Mouse (Mus musculus): ENCODE measurements around the gene Prrt4.
"Not testable (repeated sequence)": the region's sequence is repeated elsewhere in the genome, so short reads cannot be mapped to it uniquely, and the experiment has no call there.

Gene Prrt4

GRCm38 (mm10) chr6:29198309-29199222 is 19.2 kb upstream of the Prrt4 start:
- peak; percentile 86 to 92 for DNase-seq (ENCODE audit: low spot score in 2 of 2)

- DNase-seq (ENCODE audit: low spot score in 2 of 2): no peak
Measured at GRCm38 (mm10) chr6:29195846-29196698, 16.7 kb upstream of the Prrt4 start.

- no peak for DNase-seq (ENCODE audit: low spot score in 2 of 2)
Measured at GRCm38 (mm10) chr6:29195146-29195545, 15.8 kb upstream of the Prrt4 start.

DNA sequence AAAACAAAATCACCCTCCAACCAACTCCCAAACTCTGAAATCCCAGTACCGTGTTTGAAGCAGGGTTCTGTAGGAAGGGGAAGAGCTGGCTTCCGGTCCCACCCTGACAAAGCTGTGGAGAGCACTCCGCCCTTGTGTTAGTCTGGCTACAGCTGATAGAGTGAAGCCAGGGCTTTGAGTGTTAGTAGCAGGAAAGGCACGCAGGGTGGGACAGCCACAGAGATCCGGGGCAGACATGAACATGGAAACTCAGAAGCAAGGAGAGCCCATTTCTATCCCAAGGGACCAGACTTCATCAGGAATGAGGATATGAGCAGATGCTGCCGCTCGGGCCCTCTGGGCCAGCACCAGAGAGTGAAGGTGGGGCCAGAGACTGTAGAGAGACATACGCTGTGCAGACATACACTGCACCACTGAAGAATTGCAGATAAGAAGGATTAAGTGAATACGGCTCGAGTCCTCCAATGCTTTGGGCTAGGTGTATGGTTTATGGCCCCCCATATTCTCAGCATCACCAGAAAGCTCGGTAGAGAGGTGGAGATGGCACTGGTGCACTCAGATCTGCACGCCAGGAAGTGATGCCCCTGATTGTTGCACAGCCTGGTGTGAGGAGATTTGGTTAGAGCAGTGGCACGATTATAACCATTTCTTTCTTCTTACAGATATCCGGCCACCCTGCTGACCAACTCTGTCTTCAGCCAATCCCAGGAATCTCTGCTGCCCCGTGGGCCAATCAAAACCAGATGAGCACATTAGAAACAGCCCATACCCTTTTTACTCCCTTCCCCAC is 14.8 kb upstream of the Prrt4 start:
- DNase-seq (ENCODE audit: low spot score in 2 of 2): peak in 1 of 2 experiments; percentile 0

DNA sequence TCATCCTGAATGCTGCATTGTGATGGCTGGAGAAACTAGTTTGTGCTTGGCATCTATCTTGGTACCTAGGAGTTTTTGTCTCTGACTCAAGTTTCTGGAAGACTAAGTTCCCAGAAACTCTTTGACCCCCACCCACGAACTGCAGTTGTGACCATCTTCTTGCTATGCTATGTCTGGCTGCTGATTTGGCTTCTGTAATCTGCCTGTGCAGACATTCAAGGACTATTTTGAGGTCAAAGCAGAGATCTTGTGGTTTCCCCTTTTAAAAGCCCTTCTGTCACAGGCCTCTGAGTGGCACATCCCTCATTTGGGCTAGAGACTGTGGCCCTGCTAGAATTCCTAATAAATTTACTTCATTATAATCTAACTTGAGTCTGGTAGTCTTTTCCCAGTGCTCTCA is 8.6 kb upstream of the Prrt4 start:
- DNase-seq (ENCODE audit: low spot score in 2 of 2): no peak

GRCm38 (mm10) chr6:29179843-29180242 is 459 bp upstream of the Prrt4 start:
- no peak for DNase-seq (ENCODE audit: low spot score in 2 of 2)

DNA sequence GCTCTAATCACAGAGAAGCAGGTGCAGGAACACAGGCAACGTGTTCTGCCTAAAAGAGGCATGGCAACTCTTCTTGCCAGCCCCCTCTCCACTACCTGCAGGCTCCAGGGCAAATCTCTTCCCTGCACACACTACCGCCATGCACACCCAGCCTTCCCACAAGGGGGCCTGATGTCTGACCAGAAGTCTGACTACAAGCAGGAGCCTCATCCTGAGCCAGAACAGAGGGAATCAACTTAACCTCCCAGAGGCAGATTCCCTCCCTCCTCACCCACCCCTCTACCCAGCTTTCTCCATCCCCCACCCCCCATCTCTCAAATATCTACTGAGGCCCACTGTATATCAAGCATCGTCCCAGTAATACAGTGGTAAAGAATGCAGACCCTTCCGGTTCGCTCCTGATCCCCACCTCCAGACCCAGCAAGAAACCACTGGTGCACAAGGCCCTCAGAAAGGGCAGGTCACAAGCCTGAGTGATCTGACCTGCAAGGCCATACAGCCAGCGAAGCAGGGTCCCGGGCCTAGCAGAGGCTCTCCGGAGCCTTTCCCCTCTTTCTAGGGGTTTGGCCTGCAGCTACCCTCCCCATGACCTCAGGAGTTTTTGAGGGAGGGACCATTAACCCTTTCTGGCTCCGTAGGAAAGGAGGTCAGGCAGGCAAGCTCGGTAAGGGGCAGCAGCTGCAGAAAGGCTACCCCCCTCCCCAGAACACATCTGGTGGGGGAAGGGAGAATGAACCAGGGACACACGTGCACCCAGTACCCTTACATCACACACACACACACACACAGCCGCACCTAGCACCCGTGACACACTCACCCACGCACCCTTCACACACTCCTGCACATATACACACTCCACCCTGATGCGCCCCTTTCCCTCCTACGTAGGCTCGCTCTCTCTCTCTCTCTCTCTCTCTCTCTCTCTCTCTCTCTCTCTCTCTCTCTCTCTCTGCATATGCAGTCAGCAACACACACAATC is 1.2 kb downstream of the Prrt4 start:
- DNase-seq (ENCODE audit: low spot score in 2 of 2): no peak

GRCm38 (mm10) chr6:29175113-29175512 is 4.3 kb downstream of the Prrt4 start:
- DNase-seq (ENCODE audit: low spot score in 2 of 2): no peak

- DNase-seq (ENCODE audit: low spot score in 2 of 2): no peak
Measured at GRCm38 (mm10) chr6:29174368-29174767, 5.0 kb downstream of the Prrt4 start.

DNA sequence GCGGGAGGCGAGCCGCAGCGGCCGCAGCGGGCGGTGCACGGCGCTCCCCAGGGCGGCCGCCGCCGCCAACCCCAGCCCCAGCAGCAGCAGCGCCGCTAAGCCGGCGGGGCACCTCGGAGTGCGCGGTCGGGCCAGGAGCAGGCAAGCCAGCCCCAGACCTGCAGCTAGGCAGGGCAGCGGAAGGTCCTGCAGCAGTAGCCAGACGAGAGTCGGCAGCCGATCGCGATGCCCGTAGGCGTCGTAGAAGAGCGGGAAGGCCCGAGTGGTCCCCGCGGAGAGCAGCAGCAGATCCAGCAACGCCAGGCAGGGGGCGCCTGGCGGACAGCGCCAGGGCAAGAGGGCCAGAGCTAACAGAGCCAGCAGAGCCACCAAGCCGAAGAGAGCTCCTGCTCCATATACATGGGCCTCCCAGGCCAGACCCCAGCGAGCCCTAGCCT is 8.4 kb downstream of the Prrt4 start:
- DNase-seq (ENCODE audit: low spot score in 2 of 2): peak; percentile 52 to 68

DNA sequence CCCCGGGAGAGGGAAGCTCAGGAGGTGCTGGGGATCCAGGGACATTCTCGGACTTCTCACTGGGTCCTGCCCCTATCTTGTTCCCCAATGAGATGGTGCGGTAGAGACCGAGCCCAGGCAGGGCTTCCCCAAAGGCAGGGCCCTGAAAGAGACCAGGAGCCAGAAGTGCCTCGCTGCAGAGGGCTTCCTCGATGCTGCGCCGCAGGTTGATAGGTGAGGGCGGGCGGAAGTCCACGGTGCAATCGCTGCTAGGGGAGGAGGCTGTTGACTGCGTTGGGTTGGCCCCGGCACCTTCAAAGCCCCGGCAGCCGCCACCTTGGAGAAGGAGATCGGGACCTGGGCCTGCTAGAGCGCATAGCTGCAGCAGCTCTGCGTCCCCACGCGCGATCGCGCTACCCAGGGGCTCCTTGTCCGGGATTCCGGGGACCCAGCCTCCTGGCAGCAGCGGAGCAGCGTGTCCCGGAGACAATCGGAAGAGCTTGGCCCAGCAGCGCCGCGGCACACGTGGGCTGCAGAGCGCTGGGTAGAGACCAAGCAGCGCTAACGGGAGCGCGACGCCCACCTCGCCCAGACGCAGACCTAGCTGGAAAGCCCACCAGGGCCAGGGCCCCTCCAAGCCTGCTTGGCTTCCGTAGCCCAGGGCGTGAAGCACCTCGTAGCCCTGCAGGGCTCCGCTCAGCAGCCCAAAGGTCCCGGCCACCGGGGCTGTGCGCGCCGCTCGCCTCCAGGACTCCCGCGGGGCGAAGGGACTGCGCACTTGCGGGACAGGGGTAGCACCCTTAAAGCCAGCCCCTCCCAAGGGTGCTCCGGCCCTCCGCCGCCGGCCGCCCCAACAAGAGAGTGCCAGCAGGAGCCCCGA is 9.1 kb downstream of the Prrt4 start:
- no peak for DNase-seq (ENCODE audit: low spot score in 2 of 2)

DNA sequence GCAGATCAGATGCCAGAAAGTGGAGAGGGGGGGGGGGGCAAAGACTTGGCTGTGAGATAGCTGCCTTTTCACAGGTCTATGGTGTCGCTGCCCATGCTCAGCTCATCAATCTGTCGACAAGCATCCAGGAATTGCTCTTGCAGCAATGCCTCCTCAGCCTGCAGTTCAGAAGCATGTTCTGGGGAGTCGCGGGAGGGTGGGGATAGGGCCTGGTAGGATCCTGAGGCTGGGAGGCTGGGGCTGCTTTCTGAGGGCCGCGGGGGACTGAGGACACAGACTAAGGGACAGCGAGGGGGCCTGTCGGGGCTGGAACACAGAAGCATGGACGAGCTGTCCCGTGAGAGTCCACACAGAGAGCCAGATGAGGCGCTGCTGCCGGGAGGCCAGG is 9.7 kb downstream of the Prrt4 start:
- DNase-seq (ENCODE audit: low spot score in 2 of 2): no peak

DNA sequence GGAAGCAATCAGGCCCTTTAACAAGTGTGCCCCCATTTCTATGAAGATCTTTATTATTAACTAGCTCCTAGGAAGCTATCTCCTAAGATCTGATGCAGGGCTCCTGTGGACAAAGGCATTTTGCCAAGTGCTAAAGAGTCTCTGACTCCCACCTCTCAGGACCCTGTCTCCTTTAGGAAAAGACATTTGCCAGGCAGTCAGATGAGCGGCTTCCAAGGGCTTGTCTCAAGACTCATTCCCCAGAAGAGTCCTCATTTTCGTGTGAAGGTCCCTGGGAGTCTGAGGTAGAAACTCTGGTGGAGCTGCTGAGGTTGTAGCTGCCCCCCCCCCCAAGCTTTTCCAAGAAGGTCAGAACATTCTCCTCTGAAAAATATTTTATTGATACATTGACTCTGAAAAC is 10.5 kb downstream of the Prrt4 start:
- DNase-seq (ENCODE audit: low spot score in 2 of 2): no peak

GRCm38 (mm10) chr6:29166196-29166595 is 13.2 kb downstream of the Prrt4 start:
- no peak for DNase-seq (ENCODE audit: low spot score in 2 of 2)

DNA sequence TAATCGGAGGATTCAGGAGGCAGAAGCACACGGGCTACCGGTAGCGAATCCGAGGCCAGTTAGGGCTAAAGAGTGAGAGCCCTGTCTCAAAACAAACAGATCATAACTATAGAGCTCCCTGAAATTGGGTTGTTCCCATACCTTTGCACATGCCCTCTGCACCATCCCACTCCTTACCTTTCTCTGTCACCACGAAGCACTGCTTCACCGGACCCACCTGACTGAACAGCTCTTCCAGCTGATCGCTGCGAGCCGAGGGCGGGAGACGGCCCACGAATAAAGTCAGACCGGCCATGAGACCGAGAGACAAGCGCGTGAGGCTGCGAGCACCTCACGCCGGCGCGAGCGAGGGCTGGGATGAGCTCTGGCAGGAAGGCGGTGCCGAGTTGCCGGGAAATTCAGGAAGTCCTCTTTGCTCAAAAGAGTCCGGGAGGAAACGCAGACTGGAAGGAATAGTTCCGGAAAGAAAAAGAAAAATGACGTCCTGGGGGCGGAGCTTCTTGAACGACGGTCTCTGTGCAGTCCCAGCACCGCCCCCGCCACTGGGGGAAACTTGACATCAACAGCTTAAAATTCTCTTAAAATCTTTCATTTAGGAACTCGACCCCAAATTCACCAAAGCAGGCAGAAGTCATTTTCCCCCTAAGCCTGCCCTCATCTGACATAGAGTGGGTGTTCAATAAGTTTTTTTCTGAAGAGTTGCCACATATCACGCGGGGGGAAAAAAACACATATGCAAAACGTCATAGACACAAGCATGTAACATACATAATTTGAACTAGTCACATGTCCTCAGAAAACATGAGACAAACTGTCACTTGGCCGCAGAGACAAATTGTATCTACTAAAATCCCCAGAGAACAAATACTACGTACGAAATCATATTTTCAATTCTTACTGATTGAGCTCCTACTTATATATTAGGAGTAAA is 14.8 kb downstream of the Prrt4 start, which contains the start of gene Rbm28:
Gene Rbm28 (minus strand): TSS at position 693 of the 931 bp plus-strand sequence.
- peak; percentile 80 to 84 for DNase-seq (ENCODE audit: low spot score in 2 of 2)

GRCm38 (mm10) chr6:29161291-29161690 is 18.1 kb downstream of the Prrt4 start:
- not testable (repeated sequence) for DNase-seq (ENCODE audit: low spot score in 2 of 2)

DNA sequence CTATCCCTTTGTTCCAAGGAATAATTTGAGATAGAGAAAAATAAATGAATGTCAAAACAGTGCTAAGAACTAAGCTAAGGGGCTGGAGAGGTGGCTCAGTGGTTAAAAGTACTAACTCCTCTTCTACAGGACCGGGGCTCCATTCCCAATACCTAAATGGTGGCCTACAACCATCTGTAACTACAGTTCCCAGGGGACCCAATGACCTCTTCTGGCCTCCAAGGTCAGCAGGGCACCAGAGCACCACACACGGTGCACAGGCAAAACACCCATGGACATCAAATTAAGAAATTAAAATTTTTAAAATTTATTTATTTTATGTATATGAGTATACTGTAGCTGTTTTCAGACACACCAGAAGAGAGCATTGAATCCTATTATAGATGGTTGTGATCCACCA is 18.6 kb downstream of the Prrt4 start:
- DNase-seq (ENCODE audit: low spot score in 2 of 2): no peak

- DNase-seq (ENCODE audit: low spot score in 2 of 2): no peak
Measured at GRCm38 (mm10) chr6:29156326-29156725, 23.1 kb downstream of the Prrt4 start.
